Mouse (Mus musculus): ENCODE measurements at regions not wholly inside any gene's neighbourhood (a gene's known extent, or its start where the extent isn't known, plus 50 kb on each side); places are given as distances from the start of the nearest gene placed in this dataset.

DNA sequence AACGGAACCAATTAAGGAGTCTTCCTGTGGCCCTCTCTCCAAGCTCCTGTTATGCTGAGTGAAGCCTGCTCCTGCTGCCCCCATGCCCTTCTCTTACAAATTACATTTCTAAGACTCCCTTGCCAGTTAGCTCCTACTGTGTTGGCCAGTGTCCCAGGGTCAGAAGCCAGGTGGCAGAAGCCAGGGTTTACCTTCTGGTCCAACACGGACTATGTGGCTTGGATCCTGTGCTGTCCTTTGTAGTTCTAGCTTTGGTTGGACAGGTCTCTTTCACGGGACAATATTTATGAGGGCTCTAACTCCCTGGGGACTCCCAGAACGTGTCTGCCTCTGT, 134.3 kb downstream of the Nufip1 start:
- no peak for DNase-seq (ENCODE audit: low spot score in 2 of 2)

DNA sequence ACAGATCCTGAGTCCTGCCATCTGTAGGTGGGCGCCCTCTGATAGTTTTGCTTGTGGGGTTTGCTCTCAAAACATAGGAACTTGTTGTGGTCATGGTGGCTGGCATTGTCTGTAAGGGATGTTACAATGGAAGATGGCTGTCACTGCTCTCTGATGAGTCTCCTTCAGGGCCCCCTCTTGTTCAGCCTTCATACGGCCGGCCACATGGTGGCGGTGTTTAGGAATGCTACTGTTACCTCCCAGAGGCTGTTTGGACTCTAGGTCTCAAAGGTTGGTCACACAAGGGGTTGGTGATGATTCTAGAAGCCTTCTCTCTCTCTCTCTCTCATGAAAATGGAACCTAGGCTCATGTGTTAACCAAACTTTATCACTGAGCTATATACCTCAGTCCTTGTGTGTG, 137.0 kb downstream of the Nufip1 start:
- no peak for DNase-seq (ENCODE audit: low spot score in 2 of 2)

DNA sequence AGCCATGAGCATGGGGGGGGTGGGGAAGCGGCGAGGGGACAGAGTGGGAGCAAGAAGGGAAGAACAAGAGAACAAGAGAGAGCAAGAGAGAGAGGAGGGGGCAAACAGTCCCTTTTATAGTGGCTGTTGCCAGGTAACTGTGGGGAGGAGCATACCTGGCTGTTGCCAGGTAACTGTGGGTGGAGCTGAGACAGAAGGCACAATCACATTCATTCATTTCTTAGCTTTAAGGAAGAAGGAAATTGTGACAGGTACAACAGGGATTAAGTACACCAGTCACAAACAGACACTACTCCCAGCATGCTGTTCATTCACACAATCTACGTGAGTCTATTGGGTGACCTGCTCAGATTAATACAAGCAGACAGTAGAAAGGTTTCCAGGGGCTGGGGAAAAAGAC, 143.2 kb downstream of the Nufip1 start:
- DNase-seq (ENCODE audit: low spot score in 2 of 2) = no peak

DNA sequence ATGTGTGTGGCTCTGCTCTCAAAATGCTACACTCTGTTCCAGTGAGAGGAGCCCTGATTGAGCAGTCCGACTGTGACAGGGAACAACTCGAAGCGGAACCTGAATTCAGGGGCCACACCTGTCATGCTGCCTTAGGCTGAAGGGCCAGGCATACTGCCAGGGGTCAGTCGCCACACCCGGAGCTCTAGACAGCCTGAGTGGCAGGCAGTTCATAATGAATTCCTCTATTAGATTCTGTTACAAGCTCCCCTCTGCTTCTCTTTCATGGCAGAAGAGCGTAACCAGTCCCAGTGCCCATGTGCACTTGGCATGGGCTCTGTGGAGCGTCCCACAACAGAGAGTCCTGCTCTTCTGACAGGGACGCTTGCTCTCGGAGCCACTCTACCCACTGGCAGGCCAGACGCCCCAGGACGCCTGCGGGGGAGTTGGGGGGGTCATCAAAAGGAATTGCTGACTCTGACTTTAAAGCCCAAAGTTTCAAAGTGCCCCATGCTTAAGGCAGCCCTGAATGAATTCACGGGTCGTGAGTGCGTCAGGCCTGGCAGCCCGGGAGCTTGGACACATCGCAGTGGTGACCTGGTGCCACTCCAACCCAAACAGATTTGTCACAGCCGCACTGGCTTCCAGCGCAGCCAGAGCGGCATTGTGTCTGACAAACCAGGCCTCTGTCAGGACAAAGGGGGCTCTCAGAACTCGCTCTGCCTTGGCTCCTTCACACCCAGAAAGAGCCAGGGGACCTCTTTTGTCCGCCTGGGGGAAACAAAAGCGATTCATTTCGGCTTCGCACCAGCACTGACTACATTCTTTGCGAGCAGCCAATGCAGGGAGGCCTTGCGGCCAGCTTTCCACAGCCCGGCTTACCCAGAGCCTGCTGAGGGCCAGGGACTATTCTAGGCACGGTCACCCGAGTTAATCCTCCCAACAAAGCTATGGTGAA, 144.1 kb downstream of the Nufip1 start:
- peak; percentile 17 to 48 for DNase-seq (ENCODE audit: low spot score in 2 of 2)

DNA sequence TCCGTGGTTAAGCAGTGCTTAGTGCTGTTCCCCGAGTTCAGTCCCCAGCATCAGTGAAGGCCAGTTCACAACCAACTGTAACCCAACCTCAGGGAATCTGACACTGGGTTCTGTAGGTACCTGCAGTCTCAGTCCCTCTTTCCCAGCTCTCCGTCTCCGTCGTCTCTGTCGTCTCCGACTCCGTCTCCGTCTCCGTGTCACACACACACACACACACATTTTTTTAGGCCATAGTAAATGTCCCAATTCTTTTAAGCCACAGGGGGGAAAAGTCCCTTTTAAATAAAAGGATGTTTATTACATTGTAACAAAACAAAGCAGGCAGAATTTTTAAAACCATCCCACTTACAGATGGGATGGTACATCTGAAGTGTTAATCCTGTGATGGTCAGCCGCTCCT, 145.3 kb downstream of the Nufip1 start:
- DNase-seq (ENCODE audit: low spot score in 2 of 2) = no peak

DNA sequence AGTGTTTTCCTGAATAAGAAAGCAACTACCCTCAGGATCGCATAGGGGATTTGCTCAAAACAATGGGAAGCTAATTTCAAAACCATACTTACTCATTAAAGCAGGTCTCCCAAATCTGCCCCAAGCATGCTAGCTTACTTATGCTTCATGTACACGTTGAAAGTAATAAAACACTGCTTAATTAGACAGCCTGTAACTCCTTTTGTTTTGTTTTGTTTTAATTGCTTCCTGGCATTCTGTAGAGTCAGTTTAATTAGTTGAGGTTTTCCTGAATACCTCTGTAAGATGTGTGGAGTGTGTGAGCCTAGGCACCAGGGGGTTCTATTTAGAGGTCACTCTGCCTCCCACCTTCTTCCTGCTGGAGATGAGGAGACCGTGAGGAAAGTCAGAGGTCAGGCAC, 147.9 kb downstream of the Nufip1 start:
- no peak for DNase-seq (ENCODE audit: low spot score in 2 of 2)

DNA sequence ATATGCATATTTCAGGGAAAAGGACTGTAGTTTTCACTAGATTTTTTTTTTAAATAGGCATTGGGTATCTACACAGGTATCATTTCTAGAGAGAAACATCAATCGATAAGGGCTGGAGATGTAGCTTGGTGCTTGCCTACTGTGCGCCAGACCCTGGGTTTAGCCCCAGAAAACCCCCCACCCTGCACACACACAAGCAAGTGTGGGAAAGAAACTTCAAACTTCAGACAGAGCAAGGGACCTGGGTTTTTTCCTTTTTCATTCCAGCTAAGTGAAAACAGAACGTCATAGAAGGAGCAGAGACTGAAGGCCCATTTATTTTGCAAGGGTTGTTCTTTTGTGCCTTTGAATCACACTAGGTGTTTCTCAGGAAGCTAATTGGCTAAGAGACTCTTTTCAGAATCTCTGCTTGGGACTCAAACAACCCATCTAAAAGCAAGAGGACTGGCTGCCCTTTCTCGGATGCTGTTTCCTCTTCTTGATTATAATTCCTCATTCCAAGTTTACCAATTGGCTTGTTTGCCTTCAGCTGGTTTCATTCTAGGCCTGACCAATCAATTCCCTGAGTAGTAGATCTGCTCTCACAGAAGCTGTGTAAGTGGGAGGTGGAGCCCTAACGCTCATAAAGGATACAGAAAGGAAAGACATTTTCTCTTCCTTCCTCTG, 150.1 kb downstream of the Nufip1 start:
- DNase-seq (ENCODE audit: low spot score in 2 of 2) = no peak

DNA sequence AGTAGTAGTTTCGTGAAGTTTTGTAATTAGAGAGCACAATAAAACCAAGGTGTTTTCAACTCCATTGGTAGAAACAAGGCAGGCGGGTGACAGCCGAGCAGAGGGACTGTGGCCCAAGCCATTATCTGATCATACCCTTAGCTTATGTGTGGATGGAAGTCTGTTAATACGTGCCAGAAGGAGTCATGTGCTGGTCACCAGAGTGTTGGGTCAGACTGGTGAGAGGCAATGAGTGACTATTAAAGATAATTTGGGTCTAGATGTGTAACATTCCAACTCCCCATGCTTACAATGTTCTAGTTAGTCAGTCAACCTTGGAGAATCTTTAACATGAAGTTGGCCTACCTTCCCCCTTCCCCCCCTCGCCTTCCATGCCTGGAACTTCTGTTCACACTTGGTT, 151.1 kb upstream of the Tsc22d1 start:
- no peak for DNase-seq (ENCODE audit: low spot score in 2 of 2)

DNA sequence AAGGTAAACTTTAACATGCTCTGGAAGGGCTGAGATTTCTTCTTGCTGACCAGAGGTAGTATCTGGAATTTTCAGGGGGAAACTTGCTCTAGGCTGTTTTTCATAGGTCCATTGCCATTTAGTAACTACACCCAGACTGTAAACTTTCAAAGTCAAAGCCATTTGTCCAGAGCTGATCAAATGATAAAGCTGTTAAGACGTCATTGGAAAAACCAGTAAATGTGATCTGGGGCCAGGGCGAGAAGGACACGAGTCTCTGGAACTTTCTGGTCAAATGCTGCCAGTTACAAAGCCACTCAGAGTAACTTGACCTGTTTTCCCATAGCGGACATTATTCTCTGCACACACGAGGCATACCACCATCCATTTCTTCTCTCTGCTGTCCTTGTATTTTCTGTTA, 148.9 kb upstream of the Tsc22d1 start:
- no peak for DNase-seq (ENCODE audit: low spot score in 2 of 2)

DNA sequence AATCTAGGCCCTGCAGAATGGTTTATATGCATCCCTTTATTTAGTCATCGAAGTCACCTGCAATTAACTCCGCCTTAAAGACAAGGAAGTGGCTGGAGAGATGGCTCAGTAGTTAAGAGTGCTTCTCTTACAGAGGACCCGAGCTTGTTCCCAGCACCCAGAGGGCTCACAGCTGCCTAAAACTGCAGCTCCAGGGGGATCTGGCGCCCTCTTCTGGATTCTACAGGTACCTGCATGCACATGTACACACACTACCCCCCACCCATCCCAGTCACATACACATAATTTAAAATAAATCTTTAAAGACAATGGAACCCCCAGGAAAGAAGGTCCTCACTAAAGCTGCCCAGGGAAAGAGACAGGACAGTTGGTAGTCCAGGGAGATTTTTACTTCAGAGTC, 148.5 kb upstream of the Tsc22d1 start:
- no peak for DNase-seq (ENCODE audit: low spot score in 2 of 2)

DNA sequence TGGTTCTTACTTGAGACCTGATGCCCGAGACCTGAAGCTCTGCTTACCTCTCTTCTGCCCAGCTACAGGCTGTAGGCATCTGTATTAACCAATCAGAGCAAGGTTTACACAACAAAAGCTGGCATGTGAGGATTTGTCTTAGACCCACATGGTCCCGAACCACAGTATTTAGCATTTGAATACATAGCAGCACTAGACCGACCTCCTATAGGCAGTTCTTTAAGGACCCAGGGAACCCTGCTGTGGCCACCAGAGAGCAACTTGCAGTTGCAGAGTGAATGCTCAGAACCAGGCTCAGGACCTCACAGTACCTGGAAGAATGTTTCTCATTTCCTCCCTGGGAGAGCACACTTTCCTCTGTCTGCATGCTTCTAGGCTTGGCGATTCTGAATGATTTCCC, 147.7 kb upstream of the Tsc22d1 start:
- no peak for DNase-seq (ENCODE audit: low spot score in 2 of 2)

DNA sequence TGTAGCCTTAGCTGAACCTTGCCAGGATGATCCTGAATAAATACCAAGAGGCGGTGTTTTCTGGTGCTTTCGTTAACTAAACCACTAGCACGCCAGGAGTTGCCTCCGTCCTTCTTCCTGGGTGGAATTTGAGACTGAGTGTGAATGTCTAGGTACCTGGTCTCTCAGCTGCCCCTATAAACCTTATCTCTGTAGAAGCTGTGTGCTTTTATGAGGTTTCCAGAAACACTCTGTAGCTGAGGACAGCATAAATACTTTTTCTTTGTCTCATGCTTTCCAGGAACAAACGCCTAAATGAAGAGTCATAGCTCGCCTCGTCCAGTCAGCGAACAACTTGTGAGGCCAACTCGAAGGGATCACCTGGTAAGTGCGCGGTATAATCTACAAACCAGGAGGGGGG, 143.6 kb upstream of the Tsc22d1 start:
- DNase-seq (ENCODE audit: low spot score in 2 of 2) = no peak

DNA sequence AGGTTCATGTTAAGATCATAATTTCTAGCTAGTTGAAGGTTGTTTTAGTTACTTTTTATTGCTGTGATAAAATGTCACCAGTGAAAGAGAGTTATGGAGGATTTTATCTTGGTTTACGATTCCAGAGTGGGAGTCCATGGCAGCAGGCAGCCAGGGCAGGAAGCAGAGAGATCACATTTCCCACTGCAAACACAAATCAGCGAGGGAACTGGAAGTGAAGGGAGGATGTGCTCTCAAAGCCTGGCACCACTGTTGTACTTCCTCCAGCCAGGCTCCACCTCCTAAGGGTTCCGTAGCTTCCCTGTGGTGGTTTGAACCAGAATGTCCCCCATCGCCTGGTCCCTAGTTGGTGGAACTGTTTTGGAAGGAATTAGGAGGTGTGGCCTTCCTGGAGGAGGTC, 141.9 kb upstream of the Tsc22d1 start:
- DNase-seq (ENCODE audit: low spot score in 2 of 2) = no peak

DNA sequence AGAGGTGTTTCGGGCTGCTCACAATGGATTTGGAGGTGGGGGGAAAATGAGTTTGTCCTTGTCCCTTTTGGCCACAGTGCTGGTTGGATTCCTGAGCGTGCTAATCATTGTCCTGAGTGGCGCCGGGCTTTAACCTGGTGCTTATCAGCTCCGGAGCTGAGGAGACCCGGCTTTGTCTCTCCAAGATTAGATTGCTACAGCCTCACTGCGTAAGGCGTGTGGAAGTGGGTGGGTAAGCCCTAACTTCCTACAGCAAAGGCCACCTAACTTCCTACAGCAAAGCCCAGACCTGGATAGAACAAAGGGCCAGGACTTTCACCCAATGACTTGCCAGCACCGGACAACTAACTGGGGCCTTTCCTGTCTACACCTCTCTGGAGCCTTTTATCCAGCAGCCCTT, 138.1 kb upstream of the Tsc22d1 start:
- no peak for DNase-seq (ENCODE audit: low spot score in 2 of 2)

DNA sequence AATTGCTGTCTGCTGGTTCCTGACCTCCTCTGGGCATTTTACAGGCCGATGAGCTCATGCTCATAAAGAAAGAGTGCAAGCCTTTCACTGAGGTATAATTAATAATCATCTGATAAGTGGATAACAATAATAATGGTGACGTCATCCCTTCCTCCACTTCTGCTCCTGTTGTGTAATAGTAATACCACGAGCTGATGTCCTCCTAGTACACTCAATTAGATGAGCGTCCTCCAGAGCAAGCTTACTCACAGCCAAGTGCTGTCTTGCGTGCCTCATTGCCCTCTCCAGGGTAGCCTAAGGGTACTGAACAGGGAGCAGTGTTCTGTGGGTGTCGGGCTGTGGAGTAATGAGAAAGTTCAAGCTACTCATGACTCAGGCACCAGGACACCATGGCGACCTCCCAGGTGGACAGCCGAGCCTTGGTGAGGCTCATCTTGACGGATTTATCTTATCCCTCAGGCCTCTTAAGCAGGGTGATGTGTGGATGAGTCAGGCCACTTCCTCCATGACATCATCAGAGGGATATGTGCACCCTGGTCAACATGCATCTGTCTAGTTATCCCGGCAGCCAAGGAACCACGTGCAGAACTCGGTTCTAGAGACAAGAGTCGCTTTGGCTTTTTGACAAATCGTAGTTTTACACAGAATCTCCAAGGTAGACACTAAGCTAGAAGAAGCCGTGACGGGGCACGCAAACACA, 135.9 kb upstream of the Tsc22d1 start:
- no peak for DNase-seq (ENCODE audit: low spot score in 2 of 2)

DNA sequence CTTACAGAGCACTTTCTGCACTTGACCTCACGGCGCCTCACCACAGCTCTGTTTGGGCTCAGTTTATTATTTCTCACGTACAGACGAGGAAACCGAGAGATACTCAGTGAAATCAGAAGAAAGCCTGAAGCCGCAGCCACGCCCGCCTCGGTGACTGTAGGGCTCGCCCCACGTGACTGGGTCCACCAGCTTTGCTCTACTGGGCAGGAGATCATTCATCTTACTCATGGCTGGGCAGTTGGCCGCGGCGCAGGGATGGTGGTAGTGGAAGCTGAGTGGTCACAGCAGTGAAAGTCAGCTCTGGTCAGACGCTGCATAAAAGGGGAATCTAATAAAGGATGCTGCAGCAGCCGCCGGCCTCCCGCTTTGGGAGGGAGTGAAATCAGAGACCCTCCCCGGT, 135.2 kb upstream of the Tsc22d1 start:
- no peak for DNase-seq (ENCODE audit: low spot score in 2 of 2)

DNA sequence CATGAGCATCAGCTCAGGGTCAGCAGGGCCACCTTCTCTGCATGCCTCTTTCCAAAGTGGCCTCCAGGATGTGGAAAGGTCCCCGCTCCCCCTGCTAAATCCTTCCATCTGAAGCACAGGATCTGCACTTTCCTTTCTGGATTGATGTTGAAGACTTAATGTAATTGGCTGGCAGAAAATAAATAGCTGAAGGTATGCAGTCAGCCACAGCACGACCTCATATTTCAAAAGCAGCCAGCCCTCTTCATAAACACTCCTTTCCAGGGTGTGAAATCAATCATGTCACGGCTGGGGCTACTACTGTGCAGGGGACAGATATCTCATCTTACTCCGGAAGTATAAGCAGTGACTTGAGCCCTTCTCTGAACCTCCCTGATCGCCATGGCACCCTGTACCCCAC, 132.9 kb upstream of the Tsc22d1 start:
- DNase-seq (ENCODE audit: low spot score in 2 of 2) = no peak

DNA sequence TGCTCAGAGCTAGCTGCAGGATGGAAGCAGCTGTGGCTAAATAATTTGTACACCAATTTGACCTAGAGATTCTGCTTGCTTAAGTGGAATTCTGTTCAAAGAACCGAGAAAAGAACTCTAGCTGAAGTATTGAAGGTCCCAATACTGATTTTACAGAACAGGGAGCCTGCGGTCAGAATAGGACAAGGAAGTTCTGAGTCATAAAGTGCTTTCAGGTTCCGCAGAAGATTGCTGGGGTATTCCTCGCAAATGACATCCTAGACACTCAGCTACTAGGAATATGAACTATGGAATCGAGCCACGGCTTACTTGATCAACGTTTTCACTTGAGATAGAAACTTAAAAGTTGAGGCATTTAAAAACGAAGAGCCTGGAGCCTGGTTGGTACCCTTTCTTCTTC, 127.0 kb upstream of the Tsc22d1 start:
- no peak for DNase-seq (ENCODE audit: low spot score in 2 of 2)

DNA sequence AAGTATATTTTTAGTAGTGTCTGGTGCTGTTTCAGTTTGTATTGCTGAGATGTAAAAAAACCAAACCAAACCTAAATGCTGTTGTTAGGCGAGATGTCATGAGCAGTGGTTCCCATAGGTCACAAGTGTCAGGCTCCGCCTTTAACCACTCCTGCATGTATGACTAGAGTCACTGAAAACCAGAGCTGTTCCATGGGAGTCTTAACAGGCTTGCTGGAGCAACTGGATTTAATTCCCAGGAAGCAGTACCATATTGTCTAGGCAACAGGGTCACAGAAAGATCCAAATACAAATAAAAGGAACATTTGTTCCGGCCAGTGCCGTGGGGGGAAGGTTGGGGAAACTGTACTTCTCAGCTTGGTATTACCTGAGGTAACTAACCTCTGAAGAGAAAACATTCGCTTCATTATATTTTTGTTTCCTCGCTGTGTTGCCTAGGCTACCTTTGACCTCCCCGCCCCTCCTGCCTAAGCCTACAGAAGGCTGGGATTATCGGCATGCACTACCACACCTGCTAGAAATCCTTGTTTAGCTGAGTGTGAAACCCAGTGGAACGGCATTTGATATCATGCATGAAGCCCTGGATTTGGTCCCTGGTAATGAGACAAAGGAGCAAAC, 124.3 kb upstream of the Tsc22d1 start:
- DNase-seq (ENCODE audit: low spot score in 2 of 2) = no peak

DNA sequence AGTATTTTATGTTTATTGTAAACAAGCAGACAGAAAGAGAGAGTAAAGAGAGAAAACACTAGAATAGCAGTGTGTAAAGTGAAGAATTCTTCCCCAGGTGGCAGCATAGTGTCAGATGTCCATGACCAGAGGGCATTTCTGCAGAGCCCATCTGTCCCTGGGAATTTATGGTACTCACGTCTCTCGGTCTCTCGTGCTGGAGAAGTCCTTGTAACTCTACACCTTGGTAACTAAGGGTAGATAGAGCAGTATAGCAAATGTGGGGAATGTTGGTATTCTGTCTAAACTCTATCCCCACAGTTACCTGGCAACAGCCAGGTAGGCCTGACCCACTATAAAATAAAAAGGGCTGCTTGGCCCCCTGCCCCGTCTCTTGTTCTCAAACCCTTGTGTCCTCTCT, 122.5 kb upstream of the Tsc22d1 start:
- DNase-seq (ENCODE audit: low spot score in 2 of 2) = no peak

DNA sequence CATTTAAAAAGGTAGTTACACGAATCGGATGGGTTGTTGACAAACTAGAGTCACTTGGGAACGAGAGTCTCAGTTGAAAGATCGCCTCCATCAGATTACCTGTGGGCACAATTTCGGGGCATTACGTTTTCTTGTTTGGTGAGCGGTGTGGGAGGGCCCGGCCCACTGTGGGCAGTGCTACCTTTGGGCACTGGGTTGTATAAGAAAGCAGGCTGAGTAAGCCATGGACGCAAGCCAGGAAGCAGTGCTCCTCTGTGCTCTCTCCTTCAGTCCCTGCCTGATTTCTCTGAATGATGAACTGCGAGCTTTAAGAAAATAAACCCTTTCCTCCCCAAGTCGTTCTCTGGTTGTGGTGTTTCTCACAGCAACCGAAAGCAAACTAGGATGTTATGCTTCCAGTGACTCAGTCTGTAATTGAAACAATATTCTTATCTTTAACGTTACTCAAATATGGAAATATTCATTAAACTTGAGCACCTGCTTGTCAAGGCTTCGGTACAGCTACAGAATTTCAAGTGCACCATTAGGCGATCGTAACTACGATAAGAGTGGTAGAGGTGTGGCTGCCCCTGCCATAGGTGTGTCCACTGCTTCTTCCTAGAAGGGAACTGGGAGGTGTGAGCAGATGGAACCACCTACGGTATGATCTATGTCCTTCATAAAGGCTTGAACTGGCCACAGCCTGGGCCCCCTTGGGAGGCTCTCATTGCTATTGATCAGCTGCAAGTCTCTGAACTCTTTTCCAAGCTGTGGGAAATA, 119.2 kb upstream of the Tsc22d1 start:
- DNase-seq (ENCODE audit: low spot score in 2 of 2) = no peak

DNA sequence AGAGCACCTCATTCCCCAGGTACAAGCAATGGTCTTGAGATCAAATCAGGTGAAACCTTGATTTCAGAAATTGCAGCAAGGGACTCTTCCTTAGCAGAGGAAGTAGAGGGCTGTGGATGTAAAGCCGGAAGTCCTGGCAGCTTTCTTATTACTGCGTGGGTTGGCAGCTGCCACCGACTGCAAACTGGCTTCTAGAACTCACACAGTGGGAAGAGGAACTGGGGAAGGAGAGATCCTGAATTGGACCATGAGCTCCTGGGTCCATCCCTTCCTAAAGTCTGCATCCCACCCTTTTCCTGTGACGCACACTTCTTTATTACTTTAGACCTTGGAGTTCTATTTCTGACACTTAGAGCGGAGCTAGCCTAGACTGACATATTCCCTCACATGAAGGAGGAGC, 116.9 kb upstream of the Tsc22d1 start:
- no peak for DNase-seq (ENCODE audit: low spot score in 2 of 2)
